Mouse (Mus musculus): ENCODE data around the gene Slc38a9. TPM values are rescaled to one million over a fixed set of nuclear protein-coding genes. Genes with fewer than 3 reads are reported as not detected.

Slc38a9 gene
- total RNA-seq (2022) = 10 to 100 TPM in 3 of 4 experiments, 1 to 10 TPM in 1; 9.1 to 12.2 (median 10.8) TPM

GRCm38 (mm10) chr13:112660574-112661381 lies at the start of gene Slc38a9:
Gene Slc38a9 (plus strand): TSS chr13:112660751.
- peak; percentile 94 for DNase-seq (ENCODE audit: low spot score)

GRCm38 (mm10) chr13:112621592-112621991 lies 39.0 kb upstream of the Slc38a9 start:
- DNase-seq (ENCODE audit: low spot score) = no peak

- no peak for DNase-seq (ENCODE audit: low spot score)
Measured at GRCm38 (mm10) chr13:112623656-112624055, 36.9 kb upstream of the Slc38a9 start.

- DNase-seq (ENCODE audit: low spot score) = no peak
Measured at GRCm38 (mm10) chr13:112624622-112625021, 35.9 kb upstream of the Slc38a9 start.

- DNase-seq (ENCODE audit: low spot score) = no peak
Measured at GRCm38 (mm10) chr13:112625566-112625965, 35.0 kb upstream of the Slc38a9 start.

- DNase-seq (ENCODE audit: low spot score) = no peak
Measured at GRCm38 (mm10) chr13:112635174-112635837, 25.2 kb upstream of the Slc38a9 start.

GRCm38 (mm10) chr13:112636498-112636897 lies 24.1 kb upstream of the Slc38a9 start:
- no peak for DNase-seq (ENCODE audit: low spot score)

- peak; percentile 43 for DNase-seq (ENCODE audit: low spot score)
Measured at GRCm38 (mm10) chr13:112639111-112639510, 21.4 kb upstream of the Slc38a9 start.

- no peak for DNase-seq (ENCODE audit: low spot score)
Measured at GRCm38 (mm10) chr13:112642897-112643296, 17.7 kb upstream of the Slc38a9 start.

- no peak for DNase-seq (ENCODE audit: low spot score)
Measured at GRCm38 (mm10) chr13:112644996-112645395, 15.6 kb upstream of the Slc38a9 start.

- no peak for DNase-seq (ENCODE audit: low spot score)
Measured at GRCm38 (mm10) chr13:112645529-112646186, 14.9 kb upstream of the Slc38a9 start.

GRCm38 (mm10) chr13:112651183-112651582 lies 9.4 kb upstream of the Slc38a9 start:
- no peak for DNase-seq (ENCODE audit: low spot score)

- DNase-seq (ENCODE audit: low spot score) = no peak
Measured at GRCm38 (mm10) chr13:112652205-112652604, 8.3 kb upstream of the Slc38a9 start, which contains the start of gene Ddx4. Gene Ddx4 (minus strand): TSS chr13:112652475.

GRCm38 (mm10) chr13:112659986-112660573 lies 471 bp upstream of the Slc38a9 start:
- no peak for DNase-seq (ENCODE audit: low spot score)

- no peak for DNase-seq (ENCODE audit: low spot score)
Measured at GRCm38 (mm10) chr13:112661687-112662086, 1.1 kb downstream of the Slc38a9 start.

- DNase-seq (ENCODE audit: low spot score) = no peak
Measured at GRCm38 (mm10) chr13:112666433-112667024, 6.0 kb downstream of the Slc38a9 start.

GRCm38 (mm10) chr13:112667215-112667614 lies 6.7 kb downstream of the Slc38a9 start:
- no peak for DNase-seq (ENCODE audit: low spot score)

GRCm38 (mm10) chr13:112671708-112672107 lies 11.2 kb downstream of the Slc38a9 start:
- no peak for DNase-seq (ENCODE audit: low spot score)

- DNase-seq (ENCODE audit: low spot score) = no peak
Measured at GRCm38 (mm10) chr13:112672797-112673196, 12.2 kb downstream of the Slc38a9 start.

- DNase-seq (ENCODE audit: low spot score) = peak; percentile 82
Measured at GRCm38 (mm10) chr13:112673899-112674447, 13.4 kb downstream of the Slc38a9 start.

GRCm38 (mm10) chr13:112678154-112678553 lies 17.6 kb downstream of the Slc38a9 start:
- no peak for DNase-seq (ENCODE audit: low spot score)

Data from heart, adult 8-10 months (tissue).